Mouse (Mus musculus) adipocyte (in vitro differentiated cells): ENCODE results near the gene Auts2.

Experiments used
- DNase-seq: peaks from one replicate; pipeline ENCODE4 v3.0.0-alpha.2; 2016; ENCODE audit warnings: low spot score

Auts2 gene

GRCm38 (mm10) chr5:131717359-131717965, 825.7 kb downstream of the Auts2 start:
- no peak for DNase-seq

GRCm38 (mm10) chr5:131714979-131715378, 828.2 kb downstream of the Auts2 start:
- no peak for DNase-seq

GRCm38 (mm10) chr5:131712441-131712840, 830.7 kb downstream of the Auts2 start:
- no peak for DNase-seq

GRCm38 (mm10) chr5:131711474-131712129, 831.5 kb downstream of the Auts2 start:
- no peak for DNase-seq

- DNase-seq: no peak
Observed at GRCm38 (mm10) chr5:131710735-131711473, 832.2 kb downstream of the Auts2 start.

- DNase-seq: no peak
Observed at GRCm38 (mm10) chr5:131707471-131707870, 835.7 kb downstream of the Auts2 start.

GRCm38 (mm10) chr5:131703729-131704128, 839.4 kb downstream of the Auts2 start:
- no peak for DNase-seq

GRCm38 (mm10) chr5:131702840-131703392, 840.2 kb downstream of the Auts2 start:
- DNase-seq: no peak

- no peak for DNase-seq
Observed at GRCm38 (mm10) chr5:131698900-131699299, 844.2 kb downstream of the Auts2 start.

- no peak for DNase-seq
Observed at GRCm38 (mm10) chr5:131690781-131691180, 852.4 kb downstream of the Auts2 start.

- no peak for DNase-seq
Observed at GRCm38 (mm10) chr5:131686956-131687618, 856.1 kb downstream of the Auts2 start.

GRCm38 (mm10) chr5:131680127-131680845, 862.9 kb downstream of the Auts2 start:
- no peak for DNase-seq

GRCm38 (mm10) chr5:131679523-131679922, 863.6 kb downstream of the Auts2 start:
- DNase-seq: no peak

- DNase-seq: no peak
Observed at GRCm38 (mm10) chr5:131677518-131677917, 865.6 kb downstream of the Auts2 start.

- no peak for DNase-seq
Observed at GRCm38 (mm10) chr5:131673696-131674095, 869.4 kb downstream of the Auts2 start.

GRCm38 (mm10) chr5:131665068-131665467, 878.1 kb downstream of the Auts2 start:
- DNase-seq: no peak

GRCm38 (mm10) chr5:131664657-131665056, 878.5 kb downstream of the Auts2 start:
- DNase-seq: no peak

GRCm38 (mm10) chr5:131662657-131663056, 880.5 kb downstream of the Auts2 start:
- DNase-seq: no peak

- DNase-seq: no peak
Observed at GRCm38 (mm10) chr5:131658822-131659515, 884.2 kb downstream of the Auts2 start.

- no peak for DNase-seq
Observed at GRCm38 (mm10) chr5:131654206-131654605, 888.9 kb downstream of the Auts2 start.

- DNase-seq: no peak
Observed at GRCm38 (mm10) chr5:131650381-131650891, 892.7 kb downstream of the Auts2 start.
